Mouse (Mus musculus) heart, embryonic 12.5 days (tissue): ENCODE results near the gene Mib2. TPM values are rescaled to one million over a fixed set of nuclear protein-coding genes. Genes with fewer than 3 reads are reported as not detected.
A peak's percentile ranks its signal among the peaks of the same experiment; 100 is the strongest.
"Not testable (repeated sequence)": the region's sequence is repeated elsewhere in the genome, so short reads cannot be mapped to it uniquely, and the experiment has no call there.

Source experiments
- ATAC-seq: fragments of 200-750 bp; cut with Nextera tagmentation; 2 replicates; pipeline ENCODE4 v1.8.0; 2017; ENCODE audit warnings: moderate TSS enrichment, moderate library complexity; ENCODE audit not compliant: insufficient number of reproducible peaks, low FRiP score
- H3K27ac ChIP-seq: fragments of 300-500 bp; sonication (generic); 2 replicates; pipeline ENCODE4 v1.5.1; 2016; ENCODE audit warnings: mild to moderate bottlenecking, moderate library complexity; ENCODE audit not compliant: poor library complexity, severe bottlenecking
- H3K27me3 ChIP-seq: fragments of 300-500 bp; sonication (generic); replicated peaks from 2 replicates; pipeline ENCODE4 v1.6.1; 2016; ENCODE audit warnings: mild to moderate bottlenecking, moderate library complexity
- H3K36me3 ChIP-seq: fragments of 300-500 bp; sonication (generic); 2 replicates; pipeline ENCODE4 v1.6.1; 2016; ENCODE audit warnings: mild to moderate bottlenecking, moderate library complexity
- H3K4me1 ChIP-seq: fragments of 300-500 bp; sonication (generic); replicated peaks from 2 replicates; pipeline ENCODE4 v1.6.1; 2016; ENCODE audit warnings: mild to moderate bottlenecking
- H3K4me2 ChIP-seq: fragments of 300-500 bp; sonication (generic); 2 replicates; pipeline ENCODE4 v1.6.1; 2016; ENCODE audit warnings: mild to moderate bottlenecking, moderate library complexity
- H3K4me3 ChIP-seq: fragments of 300-500 bp; sonication (generic); 2 replicates; pipeline ENCODE4 v1.5.1; 2016; ENCODE audit warnings: mild to moderate bottlenecking
- H3K9ac ChIP-seq: fragments of 300-500 bp; sonication (generic); 2 replicates; pipeline ENCODE4 v1.6.1; 2016; ENCODE audit warnings: mild to moderate bottlenecking, moderate library complexity
- H3K9me3 ChIP-seq: fragments of 300-500 bp; sonication (generic); replicated peaks from 2 replicates; pipeline ENCODE4 v1.6.1; 2016; ENCODE audit warnings: mild to moderate bottlenecking, moderate library complexity
- WGBS: fragments of 180-500 bp; shearing (Covaris S2); methylation state at CpG from one replicate; pipeline ENCODE4 v1.1.7; 2016; 5-methylcytosine and 5-hydroxymethylcytosine counted together
- polyA plus RNA-seq: library from polyadenylated mRNA; unstranded; fragments of >200 nt; fragmentation: Nextera tagmentation; extraction: Ambion mirVana; gene quantifications from 2 replicates; pipeline ENCODE4 v1.2.1, GENCODE M21; 2016

Mib2 gene
- polyA plus RNA-seq, 1 experiment from 2014 or later: 21.7 TPM

DNA sequence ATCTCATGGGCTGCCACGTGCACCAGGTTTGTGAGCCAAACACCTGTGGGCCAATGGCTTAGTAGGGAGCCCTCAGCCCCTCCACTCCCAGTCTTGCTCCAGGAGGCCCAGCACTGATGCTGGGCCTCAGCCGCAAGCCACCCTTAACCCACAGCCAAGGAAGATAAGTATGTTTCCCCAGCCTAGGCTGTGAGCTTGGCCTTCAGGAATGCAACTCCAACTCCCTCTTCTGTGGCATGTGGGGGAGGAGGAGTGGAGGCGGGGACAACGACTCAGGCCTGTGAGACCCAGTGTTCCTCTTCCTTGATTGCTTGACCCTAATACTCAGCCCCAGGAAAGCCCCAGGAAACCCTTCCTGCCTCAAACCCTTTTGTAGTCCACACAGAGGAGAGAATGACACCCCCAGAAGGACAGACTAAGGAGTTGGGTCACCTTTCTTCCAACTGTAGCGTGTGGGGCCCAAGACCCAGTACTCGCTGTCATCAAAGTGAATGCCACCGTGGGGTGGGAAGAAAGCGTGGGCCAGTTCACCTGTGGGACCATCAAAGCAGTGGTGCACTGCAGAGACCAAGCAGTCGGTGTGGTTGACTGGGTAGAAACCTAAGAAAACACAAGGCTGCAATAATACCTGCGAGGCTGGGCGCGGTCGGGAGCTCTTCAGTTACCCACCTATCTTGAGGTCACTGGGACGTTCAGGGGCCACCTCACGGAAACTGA is 17.3 kb downstream of the Mib2 start:
- H3K4me2 ChIP-seq: peak overlapping the region; percentile 83
- peaks cover 29% of the 10 kb centered on the region for H3K27me3 ChIP-seq
- peak overlapping the region; percentile 78 for H3K27ac ChIP-seq
- WGBS: 51% methylated on average over 15 of the region's 15 CpGs
- peaks cover 55% of the 10 kb centered on the region for H3K36me3 ChIP-seq
- ATAC-seq: peak; percentile 38; the same call in 1 of the 2 replicates
- H3K4me1 ChIP-seq: peaks cover 52% of the 10 kb centered on the region
- H3K4me3 ChIP-seq: peak overlapping the region; percentile 55
- H3K9me3 ChIP-seq: no peaks in the 10 kb centered on the region
- peak overlapping the region; percentile 78 for H3K9ac ChIP-seq

GRCm38 (mm10) chr4:155649355-155649754 is 19.6 kb downstream of the Mib2 start:
- H3K4me2 ChIP-seq: no peak overlapping the region
- H3K4me1 ChIP-seq: peaks cover 40% of the 10 kb centered on the region
- peaks cover 58% of the 10 kb centered on the region for H3K36me3 ChIP-seq
- ATAC-seq: no peak
- no peaks in the 10 kb centered on the region for H3K9me3 ChIP-seq
- no peak overlapping the region for H3K4me3 ChIP-seq
- 0 out of 2 replicates have a peak, but pooled peaks cover 7% of the 10 kb centered on the region for H3K27me3 ChIP-seq
- 93% methylated on average over 11 of the region's 11 CpGs for WGBS
- no peak overlapping the region for H3K9ac ChIP-seq
- no peak overlapping the region for H3K27ac ChIP-seq

DNA sequence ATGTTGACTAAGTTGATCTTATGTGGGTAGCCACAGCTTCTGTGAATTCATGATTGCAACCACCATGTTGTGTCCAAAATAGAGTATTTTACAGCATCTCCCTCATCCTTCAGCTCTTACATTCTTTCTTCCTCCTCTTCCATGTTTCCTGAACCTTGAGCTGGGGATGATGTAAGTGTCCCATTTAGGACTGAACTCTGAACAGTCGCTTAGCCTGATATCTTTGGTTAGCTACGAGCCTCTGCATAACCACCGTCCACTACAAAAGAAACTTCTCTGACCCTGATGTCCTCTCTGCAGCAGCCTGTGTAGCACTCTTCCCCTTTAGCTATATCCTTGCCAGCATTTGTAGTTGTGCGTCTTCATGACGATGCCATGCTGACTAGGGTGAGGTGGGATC is 23.3 kb downstream of the Mib2 start:
- Histone ChIP-seq H3K9me3 (no peaks in the 10 kb centered on the region), H3K9ac (no peak overlapping the region), H3K4me2 (no peak overlapping the region), H3K36me3 (peaks cover 85% of the 10 kb centered on the region), H3K4me3 (no peak overlapping the region), H3K27ac (no peak overlapping the region), H3K4me1 (peaks cover 6% of the 10 kb centered on the region), H3K27me3 (no peaks in the 10 kb centered on the region)
- 85% methylated on average over 5 of the region's 5 CpGs for WGBS
- ATAC-seq: no peak

DNA sequence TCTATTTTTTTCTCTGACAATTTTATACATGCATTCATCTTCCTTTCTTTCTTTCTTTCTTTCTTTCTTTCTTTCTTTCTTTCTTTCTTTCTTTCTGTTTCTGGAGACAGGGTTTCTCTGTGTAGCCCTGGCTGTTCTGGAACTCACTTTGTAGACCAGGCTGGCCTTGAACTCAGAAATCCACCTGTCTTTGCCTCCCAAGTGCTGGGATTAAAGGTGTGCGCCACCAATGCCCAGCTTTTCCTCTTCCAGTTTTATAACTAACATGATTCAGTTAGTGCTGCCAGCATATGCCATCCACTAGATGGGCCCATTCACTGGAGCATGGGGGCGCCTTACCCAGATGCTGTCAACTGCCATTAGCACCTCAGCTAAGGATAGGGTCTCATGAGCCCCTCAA is 23.7 kb downstream of the Mib2 start, which contains the start of gene Gm10563:
Gene Gm10563, minus strand, starts transcription at position 101 of the 400 bp plus-strand sequence.
- H3K4me1 ChIP-seq, H3K27ac ChIP-seq, H3K9me3 ChIP-seq, ATAC-seq, H3K4me2 ChIP-seq, H3K9ac ChIP-seq, H3K27me3 ChIP-seq, H3K4me3 ChIP-seq: not testable (repeated sequence)
- WGBS: 92% methylated on average over 2 of the region's 2 CpGs
- peaks cover 85% of the 10 kb centered on the region for H3K36me3 ChIP-seq

- ATAC-seq: no peak
- Histone ChIP-seq H3K9me3 (no peaks in the 10 kb centered on the region), H3K36me3 (peaks cover 80% of the 10 kb centered on the region), H3K27me3 (no peaks in the 10 kb centered on the region), H3K27ac (no peak overlapping the region), H3K4me2 (no peak overlapping the region), H3K4me1 (no peaks in the 10 kb centered on the region), H3K4me3 (no peak overlapping the region), H3K9ac (no peak overlapping the region)
- 95% methylated on average over 1 of the region's 1 CpGs for WGBS
These were observed 25.5 kb downstream of the Mib2 start for GRCm38 (mm10) chr4:155643531-155643930.

GRCm38 (mm10) chr4:155635766-155636499 is 33.1 kb downstream of the Mib2 start:
- no peak for ATAC-seq
- Histone ChIP-seq H3K27me3 (no peaks in the 10 kb centered on the region), H3K9me3 (no peaks in the 10 kb centered on the region), H3K9ac (no peak overlapping the region), H3K36me3 (peaks cover 87% of the 10 kb centered on the region), H3K4me1 (no peaks in the 10 kb centered on the region), H3K4me3 (no peak overlapping the region), H3K4me2 (no peak overlapping the region), H3K27ac (no peak overlapping the region)

DNA sequence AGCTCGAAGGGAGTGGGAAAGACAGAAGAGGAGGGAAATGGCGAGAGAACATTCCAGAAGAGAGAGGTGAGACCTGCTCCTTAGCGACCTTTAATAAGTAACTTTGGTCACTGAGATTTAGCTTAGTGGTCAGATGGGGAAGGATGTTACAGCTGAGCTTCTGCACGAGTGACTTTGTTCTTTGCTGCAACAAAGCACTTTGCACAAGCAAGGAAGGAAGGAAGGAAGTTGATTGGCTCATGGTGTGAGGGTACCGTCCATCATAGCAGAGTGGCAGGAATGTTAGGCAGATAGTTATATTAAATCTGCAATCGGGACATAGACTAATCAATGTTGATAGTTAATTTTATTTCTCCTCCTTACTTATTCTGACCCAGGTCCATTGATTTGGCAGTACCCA is 38.7 kb downstream of the Mib2 start:
- peaks cover 74% of the 10 kb centered on the region for H3K36me3 ChIP-seq
- H3K4me1 ChIP-seq: no peaks in the 10 kb centered on the region
- no peak for ATAC-seq
- no peak overlapping the region for H3K4me2 ChIP-seq
- 84% methylated on average over 6 of the region's 6 CpGs for WGBS
- H3K27ac ChIP-seq: no peak overlapping the region
- no peaks in the 10 kb centered on the region for H3K27me3 ChIP-seq
- H3K9ac ChIP-seq: no peak overlapping the region
- no peak overlapping the region for H3K4me3 ChIP-seq
- H3K9me3 ChIP-seq: no peaks in the 10 kb centered on the region

DNA sequence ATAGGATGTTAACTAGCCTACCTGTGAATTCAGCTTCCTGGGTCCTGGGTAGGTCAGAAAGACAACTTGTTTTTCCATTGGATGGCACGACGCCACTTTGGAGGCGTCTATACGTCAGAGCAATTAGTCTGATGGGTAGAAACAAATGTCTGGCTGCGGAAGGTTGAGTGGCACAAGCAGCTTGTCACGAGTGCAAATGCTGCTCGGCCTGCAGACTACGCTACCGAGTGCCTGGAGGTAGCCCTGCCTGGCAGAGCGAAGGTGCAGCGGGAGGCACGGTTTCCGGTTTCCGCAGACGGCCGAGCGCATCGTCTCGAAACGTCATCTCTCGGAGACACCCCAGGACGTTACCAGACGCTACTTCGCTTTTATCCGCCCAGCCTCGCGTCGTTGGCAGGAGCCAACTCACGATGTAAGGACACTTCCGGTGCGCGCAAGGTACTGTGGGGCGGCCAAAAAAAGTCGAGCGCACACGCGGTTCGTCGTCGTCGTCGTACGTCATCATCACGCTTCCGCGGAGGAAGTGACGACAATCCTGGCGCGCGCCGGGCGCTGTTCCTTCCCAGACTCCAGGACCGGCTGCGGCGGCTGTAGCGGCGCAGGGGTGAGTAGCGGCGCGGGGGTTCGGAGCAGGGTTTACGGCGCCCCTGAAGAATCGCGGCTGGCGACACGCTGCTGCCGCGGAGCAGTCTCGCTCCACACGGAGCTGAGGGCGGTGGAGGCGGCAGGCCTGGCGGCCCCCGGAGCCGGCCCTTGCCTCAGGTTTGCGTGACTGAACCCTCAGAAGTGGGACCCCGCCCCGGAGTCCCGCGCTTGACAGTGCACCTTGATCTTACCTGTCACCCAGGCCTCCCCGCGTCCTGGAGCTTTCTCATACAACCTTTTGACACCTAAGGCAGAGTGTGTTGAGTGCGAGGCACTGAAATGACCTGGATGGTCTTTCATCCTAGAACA is 44.4 kb downstream of the Mib2 start, which contains the start of gene Cdk11b:
Gene Cdk11b, plus strand, starts transcription at position 517 of the 954 bp plus-strand sequence.
- peak within 1 kb of the TSS; percentile 80 for H3K4me2 ChIP-seq
- whole genome bisulfite sequencing: under 1% methylated on average over 84 of the region's 84 CpGs
- peak within 1 kb of the TSS; percentile 83 for H3K27ac ChIP-seq
- peaks cover 3% of the 10 kb centered on the region for H3K4me1 ChIP-seq
- H3K9me3 ChIP-seq: no peaks in the 10 kb centered on the region
- H3K4me3 ChIP-seq: peak within 1 kb of the TSS; percentile 94
- peaks cover 53% of the 10 kb centered on the region for H3K36me3 ChIP-seq
- no peaks in the 10 kb centered on the region for H3K27me3 ChIP-seq
- H3K9ac ChIP-seq: peak within 1 kb of the TSS; percentile 90
- peak; percentile 100 for ATAC-seq

DNA sequence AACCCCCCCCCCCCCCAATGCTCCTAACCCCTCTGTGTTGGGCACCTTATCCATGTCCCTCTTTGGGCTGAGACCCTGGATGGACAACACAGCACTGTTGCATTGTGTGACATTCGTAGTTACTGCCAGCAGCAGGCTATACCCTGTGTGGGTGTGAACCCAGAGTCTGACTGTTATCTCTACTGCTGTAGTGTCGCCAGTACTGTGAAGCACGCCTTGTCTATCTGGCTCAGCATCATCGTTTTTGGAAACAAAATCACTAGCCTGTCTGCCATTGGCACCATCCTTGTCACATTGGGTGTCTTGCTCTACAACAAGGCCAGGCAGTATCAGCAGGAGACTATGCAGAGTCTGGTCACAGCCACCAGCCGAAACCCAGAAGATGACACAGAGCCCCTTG is 50.7 kb downstream of the Mib2 start:
- no peaks in the 10 kb centered on the region for H3K27me3 ChIP-seq
- peaks cover 84% of the 10 kb centered on the region for H3K36me3 ChIP-seq
- no peaks in the 10 kb centered on the region for H3K4me1 ChIP-seq
- no peak overlapping the region for H3K27ac ChIP-seq
- no peaks in the 10 kb centered on the region for H3K9me3 ChIP-seq
- ATAC-seq: 0 out of 2 replicates have a peak, but pooled peaks have one; percentile 33
- H3K4me2 ChIP-seq: no peak overlapping the region
- H3K4me3 ChIP-seq: no peak overlapping the region
- 83% methylated on average over 5 of the region's 5 CpGs for WGBS
- H3K9ac ChIP-seq: no peak overlapping the region

- Histone ChIP-seq H3K27me3 (no peaks in the 10 kb centered on the region), H3K4me2 (no peak overlapping the region), H3K9ac (no peak overlapping the region), H3K36me3 (peaks cover 80% of the 10 kb centered on the region), H3K4me3 (no peak overlapping the region), H3K4me1 (no peaks in the 10 kb centered on the region), H3K27ac (no peak overlapping the region), H3K9me3 (no peaks in the 10 kb centered on the region)
- 92% methylated on average over 3 of the region's 3 CpGs for WGBS
- ATAC-seq: no peak
These were observed 55.7 kb downstream of the Mib2 start for GRCm38 (mm10) chr4:155613264-155613663.
